Mouse (Mus musculus) midbrain, embryonic 16.5 days (tissue): ENCODE data around the gene Myo6. TPM values are rescaled to one million over a fixed set of nuclear protein-coding genes. Genes with fewer than 3 reads are reported as not detected.

Experiments used
- ATAC-seq: fragments of 200-750 bp; cut with Nextera tagmentation; 2 replicates; pipeline ENCODE4 v1.8.0; 2017; ENCODE audit warnings: moderate TSS enrichment
- H3K27ac ChIP-seq: fragments of 300-500 bp; sonication (generic); 2 replicates; pipeline ENCODE4 v1.5.1; 2014; ENCODE audit warnings: mild to moderate bottlenecking, low read length, mixed read lengths
- H3K27me3 ChIP-seq: fragments of 300-500 bp; sonication (generic); 2 replicates; pipeline ENCODE4 v1.6.1; 2014; ENCODE audit warnings: low read depth, low read length, mixed read lengths; ENCODE audit not compliant: control insufficient read depth, insufficient read depth
- H3K36me3 ChIP-seq: fragments of 300-500 bp; sonication (generic); 2 replicates; pipeline ENCODE4 v1.6.1; 2014; ENCODE audit warnings: mild to moderate bottlenecking, low read length, moderate library complexity, mixed read lengths; ENCODE audit not compliant: control insufficient read depth, insufficient read depth
- H3K4me1 ChIP-seq: fragments of 300-500 bp; sonication (generic); 2 replicates; pipeline ENCODE4 v1.6.1; 2014; ENCODE audit warnings: mild to moderate bottlenecking, low read length, mixed read lengths; ENCODE audit not compliant: control insufficient read depth, insufficient read depth
- H3K4me2 ChIP-seq: fragments of 300-500 bp; sonication (generic); 2 replicates; pipeline ENCODE4 v1.6.1; 2014; ENCODE audit warnings: mild to moderate bottlenecking, low read length, mixed read lengths
- H3K4me3 ChIP-seq: fragments of 300-500 bp; sonication (generic); 2 replicates; pipeline ENCODE4 v1.5.1; 2014; ENCODE audit warnings: low read depth, mild to moderate bottlenecking, low read length, moderate library complexity, mixed read lengths
- H3K9ac ChIP-seq: fragments of 300-500 bp; sonication (generic); 2 replicates; pipeline ENCODE4 v1.6.1; 2014; ENCODE audit warnings: low read depth, low read length, mixed read lengths
- H3K9me3 ChIP-seq: fragments of 300-500 bp; sonication (generic); replicated peaks from 2 replicates; pipeline ENCODE4 v1.6.1; 2014; ENCODE audit warnings: mild to moderate bottlenecking, low read length, mixed read lengths; ENCODE audit not compliant: control insufficient read depth, poor library complexity, severe bottlenecking
- WGBS: fragments of 180-500 bp; shearing (Covaris S2); extraction: QIAGEN DNeasy Blood & Tissue Kit; methylation state at CpG from one replicate; pipeline ENCODE4 v1.1.7; 2014; 5-methylcytosine and 5-hydroxymethylcytosine counted together
- polyA plus RNA-seq: library from polyadenylated mRNA; unstranded; fragments of >200 nt; fragmentation: Nextera tagmentation; extraction: Ambion mirVana; gene quantifications from 2 replicates; pipeline ENCODE4 v1.2.1, GENCODE M21; 2015

The Myo6 gene
- polyA plus RNA-seq, 1 experiment from 2014 or later: 22.7 TPM

DNA sequence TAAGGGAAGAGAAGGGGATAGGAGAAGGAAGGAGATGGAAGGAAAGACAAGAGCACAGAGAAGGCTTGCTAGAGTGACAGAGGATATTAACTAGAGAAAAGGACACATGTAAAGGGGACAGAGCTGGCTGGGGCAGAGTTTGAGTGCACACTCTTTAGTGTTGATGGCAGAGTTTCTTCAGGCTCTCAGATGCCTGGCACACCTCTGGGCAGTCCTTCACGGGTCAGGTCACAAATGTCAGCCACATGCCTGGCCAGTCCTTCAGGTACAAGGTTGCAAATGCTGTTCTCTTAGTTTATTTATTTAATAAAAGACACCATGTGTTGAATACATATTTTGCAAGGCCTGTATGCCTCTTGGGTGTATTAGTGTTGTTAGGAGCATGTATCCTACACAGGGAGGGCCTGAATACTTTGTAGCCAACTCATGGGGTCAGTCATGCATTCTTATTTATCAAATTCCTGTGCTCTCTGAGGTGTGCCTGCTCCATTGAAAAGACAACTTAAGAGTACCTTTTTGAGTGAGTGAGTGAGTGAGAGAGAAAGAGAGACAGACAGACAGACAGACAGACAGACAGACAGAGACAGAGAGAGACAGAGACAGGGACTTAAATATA is 72.5 kb downstream of the Myo6 start:
- H3K4me3 ChIP-seq: no peak overlapping the region
- H3K27me3 ChIP-seq: no peaks in the 10 kb centered on the region
- no peak for ATAC-seq
- WGBS: 80% methylated on average over 1 of the region's 1 CpGs
- no peaks in the 10 kb centered on the region for H3K36me3 ChIP-seq
- no peak overlapping the region for H3K4me2 ChIP-seq
- no peaks in the 10 kb centered on the region; the same call in 1 of the 2 replicates for H3K9me3 ChIP-seq
- H3K4me1 ChIP-seq: no peaks in the 10 kb centered on the region
- no peak overlapping the region for H3K27ac ChIP-seq
- no peak overlapping the region for H3K9ac ChIP-seq

DNA sequence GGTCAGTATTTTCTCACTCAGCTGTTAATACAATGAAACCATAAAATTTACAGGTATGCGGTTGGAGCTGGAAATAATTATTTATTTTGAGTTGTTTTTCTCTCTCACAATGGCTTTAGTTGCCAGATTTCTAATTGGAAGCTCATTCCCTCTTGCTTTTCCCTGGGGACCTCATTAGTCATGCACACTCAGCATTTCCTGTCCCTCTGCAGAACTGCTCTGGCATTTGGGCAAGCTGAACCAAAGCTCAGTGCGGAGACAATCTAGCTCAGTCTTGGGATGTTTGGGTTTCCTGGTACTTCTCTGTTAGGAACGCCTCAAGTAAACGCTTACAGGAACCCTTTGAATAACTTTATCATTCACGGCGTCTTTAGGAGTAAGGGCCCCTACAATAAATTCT is 76.9 kb downstream of the Myo6 start:
- Histone ChIP-seq H3K4me1 (no peaks in the 10 kb centered on the region), H3K9me3 (no peaks in the 10 kb centered on the region; the same call in 1 of the 2 replicates), H3K4me3 (no peak overlapping the region), H3K27me3 (no peaks in the 10 kb centered on the region), H3K27ac (no peak overlapping the region), H3K9ac (no peak overlapping the region), H3K4me2 (no peak overlapping the region), H3K36me3 (no peaks in the 10 kb centered on the region; the same call in 1 of the 2 replicates)
- ATAC-seq: no peak
- WGBS: 83% methylated on average over 6 of the region's 6 CpGs

DNA sequence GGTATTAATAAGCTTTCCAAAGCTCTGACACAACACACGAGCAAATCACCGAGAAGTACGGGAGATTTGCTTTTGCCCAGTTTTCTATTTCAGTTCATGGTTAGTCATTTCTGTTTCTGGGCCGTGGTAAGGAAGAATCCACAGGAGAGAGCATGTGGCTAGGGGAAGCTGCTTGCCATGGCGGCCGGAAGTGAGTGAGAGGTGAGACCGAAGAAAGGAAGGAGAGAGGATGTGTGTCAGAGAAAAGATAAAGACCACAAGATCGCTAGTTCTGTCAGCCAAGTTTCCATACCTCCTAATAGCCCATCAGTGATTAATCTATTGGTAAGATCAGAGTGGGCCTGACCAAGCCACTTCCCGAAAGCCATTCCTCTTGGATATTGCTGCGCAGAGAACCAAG is 87.3 kb downstream of the Myo6 start:
- Histone ChIP-seq H3K4me1 (no peaks in the 10 kb centered on the region), H3K27me3 (no peaks in the 10 kb centered on the region), H3K9me3 (no peaks in the 10 kb centered on the region), H3K27ac (no peak overlapping the region), H3K4me2 (no peak overlapping the region), H3K9ac (no peak overlapping the region), H3K4me3 (no peak overlapping the region), H3K36me3 (no peaks in the 10 kb centered on the region)
- no peak for ATAC-seq
- 94% methylated on average over 10 of the region's 10 CpGs for WGBS

DNA sequence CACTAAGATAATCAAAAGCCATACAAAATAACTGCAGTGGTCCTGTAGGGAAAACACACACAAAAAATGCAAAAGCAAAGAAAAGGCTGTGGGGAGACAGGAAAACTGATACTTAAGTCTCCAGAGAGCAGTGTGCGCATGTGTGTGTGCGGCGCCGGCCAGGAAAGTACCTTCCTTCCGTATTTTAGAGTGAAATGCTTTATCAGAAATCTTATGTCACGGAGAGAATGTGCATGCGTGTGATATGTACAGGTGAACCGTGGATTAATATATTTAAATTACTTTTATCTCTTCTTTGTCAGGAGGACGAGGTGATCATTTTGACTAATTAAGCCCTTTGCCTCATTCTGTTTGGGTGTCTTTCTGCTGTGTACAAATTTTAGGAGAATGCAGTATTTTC is 88.4 kb downstream of the Myo6 start:
- no peaks in the 10 kb centered on the region for H3K4me1 ChIP-seq
- no peaks in the 10 kb centered on the region for H3K9me3 ChIP-seq
- no peak for ATAC-seq
- no peak overlapping the region for H3K4me3 ChIP-seq
- no peaks in the 10 kb centered on the region for H3K36me3 ChIP-seq
- H3K9ac ChIP-seq: no peak overlapping the region
- WGBS: 87% methylated on average over 9 of the region's 9 CpGs
- no peak overlapping the region for H3K4me2 ChIP-seq
- H3K27me3 ChIP-seq: no peaks in the 10 kb centered on the region
- no peak overlapping the region for H3K27ac ChIP-seq

DNA sequence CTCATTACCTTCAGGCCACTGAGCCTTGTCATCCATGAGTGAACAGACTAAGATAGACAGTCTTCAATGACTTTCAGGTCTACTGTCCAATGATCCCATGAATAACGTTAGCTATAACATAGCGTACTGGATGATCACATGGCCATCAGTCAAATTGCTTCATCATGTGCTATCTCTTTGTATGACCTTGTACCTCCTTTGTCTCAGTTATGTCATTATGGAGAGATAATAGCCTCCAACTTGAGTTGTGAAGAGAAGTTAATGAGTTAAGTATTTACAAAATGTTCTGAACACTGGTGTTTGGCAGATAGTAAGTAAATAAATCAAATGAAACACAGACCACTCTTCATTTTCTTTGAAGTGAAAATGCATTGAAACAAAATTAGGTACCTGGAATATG is 91.7 kb downstream of the Myo6 start:
- no peak overlapping the region for H3K9ac ChIP-seq
- no peaks in the 10 kb centered on the region for H3K9me3 ChIP-seq
- ATAC-seq: no peak
- no peaks in the 10 kb centered on the region for H3K4me1 ChIP-seq
- H3K4me2 ChIP-seq: no peak overlapping the region
- H3K27me3 ChIP-seq: no peaks in the 10 kb centered on the region
- no peaks in the 10 kb centered on the region for H3K36me3 ChIP-seq
- 87% methylated on average over 2 of the region's 2 CpGs for WGBS
- no peak overlapping the region for H3K4me3 ChIP-seq
- no peak overlapping the region for H3K27ac ChIP-seq

DNA sequence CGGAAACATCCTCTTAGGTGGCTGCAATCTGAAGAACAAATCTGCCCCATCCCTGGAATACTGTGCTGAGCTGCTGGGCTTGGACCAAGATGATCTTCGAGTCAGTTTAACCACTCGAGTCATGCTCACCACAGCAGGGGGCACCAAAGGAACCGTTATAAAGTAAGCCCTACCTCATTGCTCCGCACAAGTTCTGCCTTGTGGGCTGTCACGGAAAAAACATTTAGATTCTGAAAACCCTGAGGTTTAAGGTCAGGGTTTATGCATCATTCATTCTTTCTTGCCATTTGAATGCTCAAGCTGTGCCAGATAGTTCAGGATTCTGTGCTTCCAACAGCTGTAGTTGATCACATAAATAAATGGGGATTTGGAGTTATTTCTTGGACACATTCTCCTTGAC is 93.6 kb downstream of the Myo6 start:
- ATAC-seq: no peak
- WGBS: 61% methylated on average over 6 of the region's 6 CpGs
- Histone ChIP-seq H3K9ac (no peak overlapping the region), H3K36me3 (no peaks in the 10 kb centered on the region), H3K27me3 (no peaks in the 10 kb centered on the region), H3K27ac (no peak overlapping the region), H3K4me3 (no peak overlapping the region), H3K4me2 (no peak overlapping the region), H3K4me1 (no peaks in the 10 kb centered on the region), H3K9me3 (no peaks in the 10 kb centered on the region)

DNA sequence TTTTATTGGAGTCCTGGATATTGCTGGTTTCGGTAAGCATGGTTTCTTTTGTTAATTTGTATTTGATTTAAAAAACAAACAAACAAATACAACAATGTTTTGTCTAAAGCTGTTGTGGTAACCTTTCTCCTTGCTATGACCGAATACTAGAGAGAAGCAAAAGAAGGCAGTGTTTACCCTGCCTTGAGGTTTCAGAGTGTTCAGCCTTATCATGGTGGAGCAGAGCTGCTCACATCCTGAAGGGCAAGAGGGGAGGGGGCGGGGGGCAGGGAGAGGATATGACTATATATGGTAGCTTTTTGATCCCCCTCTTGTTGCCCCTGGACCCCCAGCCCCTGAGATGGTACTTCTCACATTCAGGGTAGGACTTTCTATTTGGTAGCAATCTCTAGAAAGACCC is 96.1 kb downstream of the Myo6 start:
- H3K4me3 ChIP-seq: no peak overlapping the region
- H3K4me1 ChIP-seq: no peaks in the 10 kb centered on the region
- H3K9me3 ChIP-seq: no peaks in the 10 kb centered on the region
- no peak for ATAC-seq
- WGBS: 90% methylated on average over 3 of the region's 3 CpGs
- H3K27ac ChIP-seq: no peak overlapping the region
- no peak overlapping the region for H3K9ac ChIP-seq
- no peak overlapping the region for H3K4me2 ChIP-seq
- H3K36me3 ChIP-seq: no peaks in the 10 kb centered on the region
- H3K27me3 ChIP-seq: no peaks in the 10 kb centered on the region

DNA sequence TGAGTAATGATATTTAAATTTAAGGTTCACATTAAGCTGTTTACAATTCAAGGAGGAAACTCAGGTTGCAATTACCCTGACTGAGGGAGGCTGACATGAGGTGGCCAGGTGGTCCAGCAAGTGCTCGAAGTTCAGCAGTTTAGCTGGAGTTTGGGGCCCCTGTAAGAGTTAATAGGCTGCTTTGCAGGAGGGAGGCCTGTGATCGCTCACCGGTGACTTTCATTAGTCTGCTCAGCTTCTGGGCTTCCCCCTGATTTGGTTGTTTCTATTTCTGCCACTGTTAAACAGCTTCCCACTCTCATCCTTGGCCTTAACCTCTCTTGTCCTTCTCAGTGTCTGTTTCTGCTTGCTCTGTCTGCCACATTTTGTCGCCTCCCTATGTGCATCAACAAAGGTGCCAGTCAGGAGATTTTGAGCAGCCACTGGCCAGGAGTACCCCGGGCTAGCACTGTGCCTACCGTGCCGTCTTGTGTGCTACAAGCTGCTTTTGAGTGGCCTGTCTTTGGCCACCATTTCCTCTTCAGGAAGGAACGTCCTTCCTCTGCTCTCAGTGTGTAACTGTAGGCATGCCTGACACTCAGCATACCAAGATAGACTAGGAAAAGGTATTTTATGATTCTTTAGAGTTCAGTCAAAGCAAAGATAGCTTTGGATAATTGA is 97.7 kb downstream of the Myo6 start:
- Histone ChIP-seq H3K9ac (no peak overlapping the region), H3K9me3 (no peaks in the 10 kb centered on the region), H3K27ac (no peak overlapping the region), H3K27me3 (no peaks in the 10 kb centered on the region), H3K4me3 (no peak overlapping the region), H3K36me3 (no peaks in the 10 kb centered on the region), H3K4me1 (no peaks in the 10 kb centered on the region), H3K4me2 (no peak overlapping the region)
- WGBS: 49% methylated on average over 8 of the region's 8 CpGs
- ATAC-seq: no peak

DNA sequence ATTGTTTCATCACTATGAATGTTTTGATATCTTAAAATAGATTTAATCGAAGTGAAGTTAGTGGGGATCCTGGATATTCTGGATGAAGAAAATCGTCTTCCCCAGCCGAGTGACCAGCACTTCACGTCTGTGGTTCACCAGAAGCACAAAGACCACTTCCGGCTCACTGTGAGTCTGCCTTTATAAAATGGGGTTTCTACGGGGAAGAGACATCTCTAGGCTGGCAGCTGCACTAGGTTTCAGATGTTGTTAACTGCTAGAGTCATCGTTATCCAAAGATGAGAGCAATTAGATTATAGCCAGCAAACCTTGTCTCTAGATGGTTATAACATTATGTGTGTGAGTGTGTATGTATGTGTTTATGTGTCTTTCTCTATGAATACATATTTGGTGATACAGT is 101.3 kb downstream of the Myo6 start:
- no peak for ATAC-seq
- Histone ChIP-seq H3K9ac (no peak overlapping the region), H3K9me3 (no peaks in the 10 kb centered on the region), H3K4me3 (no peak overlapping the region), H3K27me3 (no peaks in the 10 kb centered on the region), H3K36me3 (no peaks in the 10 kb centered on the region), H3K4me1 (no peaks in the 10 kb centered on the region), H3K27ac (no peak overlapping the region), H3K4me2 (no peak overlapping the region)
- WGBS: 90% methylated on average over 7 of the region's 7 CpGs
